Mouse (Mus musculus) midbrain, embryonic 13.5 days (tissue): ENCODE data around the gene Gm45062. TPM values are rescaled to one million over a fixed set of nuclear protein-coding genes. Genes with fewer than 3 reads are reported as not detected.

ENCODE experiments used
- ATAC-seq: fragments of 200-750 bp; cut with Nextera tagmentation; 2 replicates; pipeline ENCODE4 v1.8.0; 2017; ENCODE audit warnings: mild to moderate bottlenecking, moderate TSS enrichment, moderate library complexity
- H3K27ac ChIP-seq: fragments of 300-500 bp; sonication (generic); 2 replicates; pipeline ENCODE4 v1.5.1; 2015; ENCODE audit warnings: inconsistent platforms, mild to moderate bottlenecking, moderate library complexity
- H3K27me3 ChIP-seq: fragments of 300-500 bp; sonication (generic); 2 replicates; pipeline ENCODE4 v1.6.1; 2015; ENCODE audit warnings: mild to moderate bottlenecking, inconsistent platforms
- H3K36me3 ChIP-seq: fragments of 300-500 bp; sonication (generic); 2 replicates; pipeline ENCODE4 v1.6.1; 2015; ENCODE audit warnings: mild to moderate bottlenecking, inconsistent platforms
- H3K4me1 ChIP-seq: fragments of 300-500 bp; sonication (generic); replicated peaks from 2 replicates; pipeline ENCODE4 v1.6.1; 2015; ENCODE audit warnings: inconsistent platforms
- H3K4me2 ChIP-seq: fragments of 300-500 bp; sonication (generic); replicated peaks from 2 replicates; pipeline ENCODE4 v1.6.1; 2015; ENCODE audit warnings: moderate library complexity, mild to moderate bottlenecking, inconsistent platforms
- H3K4me3 ChIP-seq: fragments of 300-500 bp; sonication (generic); replicated peaks from 2 replicates; pipeline ENCODE4 v1.5.1; 2015; ENCODE audit warnings: mild to moderate bottlenecking, inconsistent platforms
- H3K9ac ChIP-seq: fragments of 300-500 bp; sonication (generic); replicated peaks from 2 replicates; pipeline ENCODE4 v1.6.1; 2015; ENCODE audit warnings: mild to moderate bottlenecking, inconsistent platforms
- H3K9me3 ChIP-seq: fragments of 300-500 bp; sonication (generic); 2 replicates; pipeline ENCODE4 v1.6.1; 2016; ENCODE audit warnings: mild to moderate bottlenecking, inconsistent platforms
- WGBS: fragments of 180-500 bp; shearing (Covaris S2); methylation state at CpG from one replicate; pipeline ENCODE4 v1.1.7; 2015; 5-methylcytosine and 5-hydroxymethylcytosine counted together
- polyA plus RNA-seq: library from polyadenylated mRNA; unstranded; fragments of >200 nt; fragmentation: Nextera tagmentation; extraction: Ambion mirVana; gene quantifications from 2 replicates; pipeline ENCODE4 v1.2.1, GENCODE M21; 2015

Gene Gm45062
- polyA plus RNA-seq, 1 experiment from 2014 or later, result 18.8 TPM

DNA sequence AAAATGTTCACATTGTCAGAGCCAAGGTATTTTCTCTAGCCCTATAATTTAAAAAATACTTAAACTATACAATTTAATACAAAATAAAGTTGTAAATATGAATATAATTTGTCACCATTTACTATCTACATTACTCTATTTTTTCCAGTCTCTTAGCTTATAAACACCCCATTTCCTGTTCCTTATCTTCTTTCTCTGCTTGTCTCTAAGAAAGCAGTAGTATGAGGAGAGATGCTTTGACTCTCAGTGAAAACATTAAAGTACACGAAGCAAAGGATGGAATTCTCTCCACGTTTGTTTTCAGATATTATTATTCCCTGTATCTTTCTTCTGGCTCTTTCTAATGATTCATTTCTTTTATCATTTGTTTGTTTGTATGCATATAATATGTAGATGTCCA is 99.0 kb downstream of the Gm45062 start:
- Histone ChIP-seq H3K36me3 (no peaks in the 10 kb centered on the region), H3K9ac (no peak overlapping the region), H3K27ac (no peak overlapping the region), H3K4me1 (peaks cover 29% of the 10 kb centered on the region), H3K9me3 (no peaks in the 10 kb centered on the region), H3K4me3 (no peak overlapping the region), H3K27me3 (no peaks in the 10 kb centered on the region), H3K4me2 (no peak overlapping the region)
- ATAC-seq, result no peak
- 71% methylated on average over 2 of the region's 2 CpGs for WGBS

DNA sequence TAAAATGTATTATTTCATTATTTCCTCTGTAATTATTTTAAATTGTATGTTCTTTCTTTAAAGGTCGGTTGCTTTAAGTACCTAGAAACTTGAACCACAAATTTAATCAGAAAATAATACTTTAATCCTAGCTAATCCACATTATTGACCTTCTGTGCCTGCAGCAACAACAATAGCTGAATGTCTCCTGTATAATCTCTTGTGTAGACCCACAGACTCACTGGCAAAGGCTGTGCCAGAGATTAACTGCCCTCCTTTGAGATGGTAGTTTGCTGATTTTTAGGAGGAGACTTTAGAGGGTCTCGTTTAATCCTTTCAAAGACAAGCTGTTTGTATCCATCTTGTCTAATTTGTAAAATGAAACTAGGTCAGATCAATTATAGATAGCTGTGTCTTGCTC is 99.5 kb downstream of the Gm45062 start:
- H3K36me3 ChIP-seq, result no peaks in the 10 kb centered on the region
- no peak overlapping the region for H3K4me3 ChIP-seq
- no peaks in the 10 kb centered on the region for H3K9me3 ChIP-seq
- WGBS, result 19% methylated on average over 2 of the region's 2 CpGs
- no peak overlapping the region for H3K27ac ChIP-seq
- H3K9ac ChIP-seq, result no peak overlapping the region
- no peak overlapping the region for H3K4me2 ChIP-seq
- peaks cover 24% of the 10 kb centered on the region for H3K4me1 ChIP-seq
- ATAC-seq, result 0 out of 2 replicates have a peak, but pooled peaks have one; percentile 43
- H3K27me3 ChIP-seq, result no peaks in the 10 kb centered on the region

DNA sequence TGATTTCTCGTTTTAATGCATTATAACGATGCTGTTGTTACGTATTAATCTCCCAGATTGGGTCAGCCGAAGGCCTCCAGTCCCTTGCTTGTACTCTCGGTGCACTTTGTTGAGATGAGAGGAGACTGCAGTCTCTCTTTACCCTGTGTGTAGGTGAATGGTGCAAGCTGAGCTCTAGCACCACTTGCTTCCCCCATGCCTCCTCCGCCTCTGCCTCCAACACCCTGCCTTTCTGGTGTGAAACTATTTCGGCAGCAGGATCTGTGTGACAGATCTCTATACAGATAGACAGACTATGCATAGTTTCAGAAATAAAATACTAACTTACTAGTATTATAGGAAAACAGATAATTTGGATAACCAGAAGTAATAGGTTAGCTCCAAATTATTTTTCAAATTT is 101.6 kb downstream of the Gm45062 start:
- H3K9ac ChIP-seq, result no peak overlapping the region
- no peaks in the 10 kb centered on the region for H3K9me3 ChIP-seq
- H3K27me3 ChIP-seq, result no peaks in the 10 kb centered on the region
- 0 out of 2 replicates have a peak, but pooled peaks cover 2% of the 10 kb centered on the region for H3K36me3 ChIP-seq
- peaks cover 16% of the 10 kb centered on the region for H3K4me1 ChIP-seq
- no peak overlapping the region for H3K4me3 ChIP-seq
- WGBS, result 85% methylated on average over 7 of the region's 7 CpGs
- no peak overlapping the region for H3K27ac ChIP-seq
- no peak for ATAC-seq
- H3K4me2 ChIP-seq, result no peak overlapping the region

DNA sequence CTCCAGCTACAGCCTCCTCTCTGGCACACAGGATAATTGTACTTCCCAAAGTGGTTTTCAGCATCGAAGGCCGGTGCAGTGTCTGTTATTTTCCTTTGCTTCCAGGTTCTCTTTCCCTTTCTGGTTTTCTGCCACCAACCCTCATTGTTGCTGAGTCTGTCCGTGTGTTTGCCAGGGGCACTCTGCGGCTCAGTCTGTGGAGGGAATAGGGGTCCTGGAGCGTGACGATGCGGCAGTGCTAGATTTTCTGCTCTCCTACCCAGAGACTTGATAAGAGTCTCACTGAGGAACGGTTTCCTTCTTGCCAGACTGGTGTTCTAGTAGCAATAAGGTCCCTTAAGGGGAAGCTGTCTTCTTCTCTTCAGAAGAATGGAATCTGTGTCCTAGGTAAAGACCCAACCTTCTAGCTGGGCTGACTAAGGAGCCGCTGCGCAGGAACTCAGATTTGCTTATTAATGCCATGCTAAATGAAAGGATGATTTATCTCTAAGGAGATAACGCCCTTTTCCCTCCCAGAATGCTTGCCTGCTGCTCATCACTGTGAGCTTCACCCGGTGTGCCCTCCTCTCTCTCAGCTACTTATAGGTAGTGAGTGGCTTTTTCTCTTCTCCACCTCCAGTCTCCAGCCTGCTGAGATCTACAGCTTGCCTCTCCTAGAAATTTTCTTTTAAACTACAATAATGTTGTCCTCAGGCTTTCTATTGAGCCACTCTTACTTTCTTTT is 104.9 kb downstream of the Gm45062 start:
- Histone ChIP-seq H3K4me3 (no peak overlapping the region), H3K27ac (peak overlapping the region; percentile 31), H3K36me3 (0 out of 2 replicates have a peak, but pooled peaks cover 2% of the 10 kb centered on the region), H3K9ac (no peak overlapping the region), H3K9me3 (no peaks in the 10 kb centered on the region), H3K27me3 (no peaks in the 10 kb centered on the region), H3K4me1 (peaks cover 10% of the 10 kb centered on the region), H3K4me2 (no peak overlapping the region)
- no peak for ATAC-seq
- 60% methylated on average over 12 of the region's 12 CpGs for WGBS

DNA sequence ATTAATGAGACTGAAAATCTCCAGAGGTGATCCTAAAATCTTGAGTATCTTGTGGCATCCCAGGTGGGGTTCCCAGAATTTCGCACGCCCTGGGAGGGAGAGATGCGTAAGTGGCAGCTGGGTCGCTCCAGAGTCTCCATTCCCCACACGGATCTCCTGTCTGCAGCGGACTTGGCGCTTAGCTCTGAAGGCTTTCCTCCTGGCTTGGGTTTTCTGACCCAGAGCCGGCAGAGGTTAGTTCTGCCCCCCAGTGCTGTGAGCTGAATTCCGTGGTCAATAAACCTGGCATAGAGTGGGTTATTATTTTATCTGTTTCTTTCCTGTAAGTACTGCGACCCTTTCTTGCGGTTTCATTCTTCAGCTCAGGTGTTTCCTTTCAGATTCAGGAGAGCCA is 105.5 kb downstream of the Gm45062 start:
- H3K4me3 ChIP-seq, result no peak overlapping the region
- H3K4me2 ChIP-seq, result no peak overlapping the region
- H3K4me1 ChIP-seq, result peaks cover 9% of the 10 kb centered on the region
- no peaks in the 10 kb centered on the region for H3K9me3 ChIP-seq
- 0 out of 2 replicates have a peak, but pooled peaks cover 2% of the 10 kb centered on the region for H3K36me3 ChIP-seq
- no peak overlapping the region for H3K9ac ChIP-seq
- H3K27me3 ChIP-seq, result no peaks in the 10 kb centered on the region
- H3K27ac ChIP-seq, result no peak overlapping the region
- no peak for ATAC-seq
- WGBS, result 92% methylated on average over 11 of the region's 11 CpGs

DNA sequence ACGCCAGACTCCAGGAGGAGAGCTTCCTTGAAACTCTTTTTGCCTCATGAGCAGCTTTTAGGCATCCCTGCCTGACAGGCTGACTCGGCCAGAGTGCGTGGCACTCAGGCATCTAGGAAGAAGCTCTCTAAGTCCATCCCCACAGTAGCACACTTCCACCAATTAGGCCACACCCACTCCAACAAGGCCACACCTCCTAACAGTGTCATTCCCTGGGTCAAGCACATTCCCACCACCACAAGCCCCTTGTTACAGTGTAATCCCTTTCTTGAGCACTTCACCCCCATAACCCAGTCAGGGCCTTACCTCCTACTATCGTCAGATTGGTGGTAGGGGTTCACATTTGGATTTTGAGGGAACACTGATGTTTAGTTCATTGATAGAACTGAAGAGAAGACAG is 108.4 kb downstream of the Gm45062 start:
- Histone ChIP-seq H3K4me3 (no peak overlapping the region), H3K27me3 (no peaks in the 10 kb centered on the region), H3K4me2 (no peak overlapping the region), H3K36me3 (0 out of 2 replicates have a peak, but pooled peaks cover 2% of the 10 kb centered on the region), H3K4me1 (peaks cover 9% of the 10 kb centered on the region), H3K9ac (no peak overlapping the region), H3K9me3 (no peaks in the 10 kb centered on the region), H3K27ac (no peak overlapping the region)
- ATAC-seq, result peak; percentile 66; the same call in 1 of the 2 replicates
- 96% methylated on average over 4 of the region's 4 CpGs for WGBS

DNA sequence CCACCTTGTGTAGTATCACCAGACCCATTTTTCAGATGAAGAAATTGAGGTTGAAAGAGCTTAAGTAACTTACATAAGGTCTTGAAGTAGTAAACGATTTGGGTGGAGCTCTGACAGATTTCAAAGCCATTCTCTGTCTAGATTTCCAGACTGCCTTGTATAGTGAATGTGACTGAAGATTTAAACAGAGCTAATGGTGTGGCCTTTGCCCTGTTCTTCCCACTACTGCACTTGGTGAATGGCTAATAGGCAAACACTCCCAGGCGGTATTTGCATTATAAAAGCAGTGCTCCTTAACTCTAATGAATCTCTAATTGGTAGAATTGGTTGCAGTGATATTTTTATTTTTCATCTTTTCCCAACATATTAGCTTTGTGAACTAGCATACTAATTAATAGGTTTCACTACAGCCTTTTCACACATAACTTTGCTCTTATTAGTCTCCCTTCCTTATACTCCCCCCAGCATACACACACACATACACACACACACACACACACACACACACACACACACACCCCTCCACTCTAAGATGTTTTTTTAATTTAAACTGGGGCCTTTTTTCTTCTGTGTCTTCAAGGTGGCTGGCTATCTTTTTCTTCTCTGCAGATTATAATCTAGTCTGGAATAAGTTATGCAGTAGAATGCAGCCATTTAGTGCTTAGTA is 109.1 kb downstream of the Gm45062 start:
- Histone ChIP-seq H3K4me1 (peaks cover 9% of the 10 kb centered on the region), H3K36me3 (0 out of 2 replicates have a peak, but pooled peaks cover 2% of the 10 kb centered on the region), H3K9ac (no peak overlapping the region), H3K4me2 (no peak overlapping the region), H3K27me3 (no peaks in the 10 kb centered on the region), H3K27ac (no peak overlapping the region), H3K9me3 (no peaks in the 10 kb centered on the region), H3K4me3 (no peak overlapping the region)
- ATAC-seq, result no peak
- WGBS, result 44% methylated on average over 2 of the region's 2 CpGs

DNA sequence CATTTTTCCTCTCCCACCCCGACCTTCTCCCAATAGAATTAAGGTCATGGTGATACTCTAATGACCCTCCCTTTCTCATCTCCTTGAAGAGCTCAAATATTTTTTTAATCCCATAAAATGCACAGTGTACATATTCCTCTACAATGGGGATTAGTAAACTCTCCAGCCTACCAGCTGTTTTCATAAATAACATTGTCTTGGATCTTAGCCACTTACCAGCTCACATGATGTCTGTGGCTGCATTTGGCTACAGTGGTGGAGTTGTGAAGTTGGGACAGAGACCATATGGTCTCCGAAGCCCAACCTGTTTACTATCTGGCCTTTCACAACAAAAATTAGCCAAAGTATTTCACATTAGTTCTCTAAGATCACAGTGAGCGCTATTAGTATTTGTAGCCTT is 111.4 kb downstream of the Gm45062 start:
- Histone ChIP-seq H3K9ac (no peak overlapping the region), H3K4me2 (no peak overlapping the region), H3K36me3 (no peaks in the 10 kb centered on the region), H3K9me3 (no peaks in the 10 kb centered on the region), H3K27ac (no peak overlapping the region), H3K27me3 (no peaks in the 10 kb centered on the region), H3K4me1 (0 out of 2 replicates have a peak, but pooled peaks cover 4% of the 10 kb centered on the region), H3K4me3 (no peak overlapping the region)
- no peak for ATAC-seq
- 91% methylated on average over 3 of the region's 3 CpGs for WGBS

DNA sequence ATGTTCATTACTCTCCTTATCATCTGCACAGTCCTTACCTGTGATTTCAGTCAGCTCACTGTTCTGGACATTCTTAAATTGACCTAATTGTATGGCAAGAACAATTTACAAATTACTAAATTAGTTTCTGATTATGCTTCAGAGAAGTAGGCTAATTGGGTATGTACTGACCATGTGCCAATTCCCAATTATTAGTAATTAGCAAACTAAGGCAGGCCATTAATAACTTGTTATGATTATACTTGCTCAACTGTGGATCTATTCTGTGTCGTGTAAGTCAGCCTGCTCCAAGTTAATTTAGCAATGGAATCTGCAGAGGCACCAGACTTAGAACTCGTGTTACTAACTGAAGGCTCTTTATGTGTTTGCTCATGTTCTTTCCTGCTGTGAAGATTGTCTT is 113.8 kb downstream of the Gm45062 start:
- Histone ChIP-seq H3K4me3 (no peak overlapping the region), H3K27ac (no peak overlapping the region), H3K27me3 (no peaks in the 10 kb centered on the region), H3K4me2 (no peak overlapping the region), H3K36me3 (peaks cover 7% of the 10 kb centered on the region), H3K9me3 (no peaks in the 10 kb centered on the region), H3K4me1 (0 out of 2 replicates have a peak, but pooled peaks cover 4% of the 10 kb centered on the region), H3K9ac (no peak overlapping the region)
- no peak for ATAC-seq
- 40% methylated on average over 2 of the region's 2 CpGs for WGBS

DNA sequence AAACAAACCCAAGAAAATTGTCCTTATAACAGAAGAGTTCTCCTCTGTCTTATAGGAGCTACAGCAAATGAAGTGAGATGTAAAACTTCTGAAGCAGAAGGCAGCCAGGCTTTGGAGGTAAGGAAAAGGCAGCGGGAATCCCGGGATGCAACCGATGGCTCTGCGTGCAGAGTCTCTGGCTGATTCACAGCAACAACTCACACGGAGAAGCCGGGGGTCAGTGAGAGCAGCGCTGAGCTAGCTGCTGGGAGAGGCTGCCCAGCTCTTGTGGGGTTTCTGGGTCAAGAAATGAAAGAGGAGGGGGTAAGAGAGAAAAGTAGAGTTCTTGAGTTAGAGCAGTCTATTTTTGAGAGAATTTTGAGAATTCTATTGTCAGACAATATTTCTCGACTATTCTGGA is 114.6 kb downstream of the Gm45062 start:
- Histone ChIP-seq H3K9me3 (no peaks in the 10 kb centered on the region), H3K27ac (no peak overlapping the region), H3K36me3 (peaks cover 8% of the 10 kb centered on the region), H3K4me2 (no peak overlapping the region), H3K4me1 (0 out of 2 replicates have a peak, but pooled peaks cover 4% of the 10 kb centered on the region), H3K9ac (no peak overlapping the region), H3K4me3 (no peak overlapping the region), H3K27me3 (no peaks in the 10 kb centered on the region)
- ATAC-seq, result no peak
- 38% methylated on average over 8 of the region's 8 CpGs for WGBS

DNA sequence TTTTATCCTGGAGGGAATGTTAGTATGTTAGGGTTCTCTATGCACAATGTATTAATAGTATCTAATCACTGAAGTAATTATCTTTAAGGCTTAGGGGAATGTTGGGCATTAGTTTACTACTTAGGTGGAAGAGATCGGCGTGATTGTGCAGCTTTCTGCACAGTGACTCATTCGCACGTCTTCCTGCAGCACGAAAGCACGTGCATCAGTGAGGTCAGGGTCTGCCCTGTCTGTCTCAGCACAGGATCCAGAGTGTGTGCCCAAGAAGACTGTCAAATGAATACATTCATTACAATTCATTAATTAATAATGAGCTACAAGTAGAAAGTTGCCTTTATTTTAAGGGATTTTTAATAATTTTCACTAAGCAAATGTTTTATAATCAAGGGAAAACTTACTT is 115.0 kb downstream of the Gm45062 start:
- WGBS, result 59% methylated on average over 6 of the region's 6 CpGs
- Histone ChIP-seq H3K4me3 (no peak overlapping the region), H3K4me1 (0 out of 2 replicates have a peak, but pooled peaks cover 4% of the 10 kb centered on the region), H3K27ac (no peak overlapping the region), H3K36me3 (peaks cover 8% of the 10 kb centered on the region), H3K4me2 (no peak overlapping the region), H3K9ac (no peak overlapping the region), H3K9me3 (no peaks in the 10 kb centered on the region), H3K27me3 (no peaks in the 10 kb centered on the region)
- no peak for ATAC-seq

DNA sequence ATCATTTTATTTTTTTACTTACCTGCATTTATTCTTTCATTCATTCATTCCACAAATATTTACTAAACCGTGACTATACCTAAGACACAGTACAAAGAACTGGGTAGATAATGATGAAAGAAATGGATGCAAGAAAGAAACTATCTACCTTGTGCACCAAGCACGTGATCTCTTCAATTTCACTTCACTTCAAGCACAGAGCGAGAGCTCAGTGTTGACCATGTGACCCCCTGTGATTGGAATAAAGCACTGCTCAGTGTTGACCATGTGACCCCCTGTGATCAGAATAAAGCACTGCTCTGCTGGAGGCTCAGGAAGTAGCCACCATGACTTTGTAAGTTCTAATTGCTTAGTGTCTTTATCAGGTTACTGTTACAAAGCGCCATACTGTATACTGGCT is 115.5 kb downstream of the Gm45062 start:
- Histone ChIP-seq H3K4me3 (no peak overlapping the region), H3K4me1 (0 out of 2 replicates have a peak, but pooled peaks cover 4% of the 10 kb centered on the region), H3K27ac (no peak overlapping the region), H3K4me2 (no peak overlapping the region), H3K9ac (no peak overlapping the region), H3K27me3 (no peaks in the 10 kb centered on the region), H3K36me3 (peaks cover 8% of the 10 kb centered on the region), H3K9me3 (no peaks in the 10 kb centered on the region)
- no peak for ATAC-seq
- WGBS, result 77% methylated on average over 4 of the region's 4 CpGs
